Mouse (Mus musculus) intestine, embryonic 14.5 days (tissue): Measurements from ENCODE around the gene Rbm10. TPM values are rescaled to one million over a fixed set of nuclear protein-coding genes. Genes with fewer than 3 reads are reported as not detected.

Experiments
- ATAC-seq: fragments of 200-750 bp; cut with Nextera tagmentation; replicated peaks from 2 replicates; pipeline ENCODE4 v1.8.0; 2017; ENCODE audit warnings: low read depth, moderate number of reproducible peaks, moderate TSS enrichment, moderate library complexity; ENCODE audit not compliant: low FRiP score, low TSS enrichment
- DNase-seq: peaks from one replicate; pipeline ENCODE4 v3.0.0-alpha.2; 2018; ENCODE audit warnings: low spot score
- H3K27ac ChIP-seq: fragments of 300-500 bp; sonication (generic); 2 replicates; pipeline ENCODE4 v1.5.1; 2014; ENCODE audit warnings: low read depth, mild to moderate bottlenecking, control low read depth
- H3K27me3 ChIP-seq: fragments of 300-500 bp; sonication (generic); replicated peaks from 2 replicates; pipeline ENCODE4 v1.6.1; 2014; ENCODE audit warnings: low read length, control low read depth; ENCODE audit not compliant: control insufficient read depth, insufficient read depth
- H3K36me3 ChIP-seq: fragments of 300-500 bp; sonication (generic); 2 replicates; pipeline ENCODE4 v1.6.1; 2014; ENCODE audit warnings: low read length, control low read depth; ENCODE audit not compliant: control insufficient read depth, insufficient read depth
- H3K4me1 ChIP-seq: fragments of 300-500 bp; sonication (generic); replicated peaks from 2 replicates; pipeline ENCODE4 v1.6.1; 2014; ENCODE audit warnings: low read length, control low read depth, mixed read lengths; ENCODE audit not compliant: control insufficient read depth, insufficient read depth
- H3K4me2 ChIP-seq: fragments of 300-500 bp; sonication (generic); 2 replicates; pipeline ENCODE4 v1.6.1; 2014; ENCODE audit warnings: low read length
- H3K4me3 ChIP-seq: fragments of 300-500 bp; sonication (generic); 2 replicates; pipeline ENCODE4 v1.5.1; 2014; ENCODE audit warnings: low read depth, low read length, control low read depth, mixed read lengths
- H3K9ac ChIP-seq: fragments of 300-500 bp; sonication (generic); 2 replicates; pipeline ENCODE4 v1.6.1; 2014; ENCODE audit warnings: mild to moderate bottlenecking, low read length
- H3K9me3 ChIP-seq: fragments of 300-500 bp; sonication (generic); 2 replicates; pipeline ENCODE4 v1.6.1; 2016; ENCODE audit warnings: low read length, control low read depth; ENCODE audit not compliant: control insufficient read depth
- WGBS: fragments of 180-500 bp; shearing (Covaris S2); extraction: QIAGEN DNeasy Blood & Tissue Kit; methylation state at CpG from one replicate; pipeline ENCODE4 v1.1.7; 2014; 5-methylcytosine and 5-hydroxymethylcytosine counted together
- polyA plus RNA-seq: library from polyadenylated mRNA; unstranded; fragments of >200 nt; fragmentation: Nextera tagmentation; extraction: Ambion mirVana; gene quantifications from 2 replicates; pipeline ENCODE4 v1.2.1, GENCODE M21; 2014

The Rbm10 gene
- polyA plus RNA-seq, 1 experiment from 2014 or later, result 60.4 TPM

- H3K27ac ChIP-seq, result no peak overlapping the region
- H3K4me1 ChIP-seq, result no peaks in the 10 kb centered on the region
- 89% methylated on average over 2 of the region's 2 CpGs for WGBS
- no peak overlapping the region for H3K4me2 ChIP-seq
- ATAC-seq, result no peak
- H3K4me3 ChIP-seq, result no peak overlapping the region
- no peaks in the 10 kb centered on the region for H3K9me3 ChIP-seq
- peaks cover 47% of the 10 kb centered on the region for H3K36me3 ChIP-seq
- DNase-seq, result no peak
- no peaks in the 10 kb centered on the region for H3K27me3 ChIP-seq
- H3K9ac ChIP-seq, result no peak overlapping the region
Measured at GRCm38 (mm10) chrX:20638141-20638540, 20.8 kb downstream of the Rbm10 start.

GRCm38 (mm10) chrX:20644780-20645179 is 27.5 kb downstream of the Rbm10 start:
- Histone ChIP-seq H3K27ac (no peak overlapping the region), H3K9me3 (no peaks in the 10 kb centered on the region), H3K4me1 (no peaks in the 10 kb centered on the region), H3K36me3 (peaks cover 51% of the 10 kb centered on the region), H3K9ac (no peak overlapping the region), H3K27me3 (no peaks in the 10 kb centered on the region), H3K4me3 (no peak overlapping the region), H3K4me2 (no peak overlapping the region)
- ATAC-seq (no peak), DNase-seq (no peak)
- WGBS, result 81% methylated on average over 5 of the region's 5 CpGs

- H3K9me3 ChIP-seq, result no peaks in the 10 kb centered on the region
- 29% methylated on average over 5 of the region's 5 CpGs for WGBS
- no peaks in the 10 kb centered on the region for H3K27me3 ChIP-seq
- H3K4me1 ChIP-seq, result no peaks in the 10 kb centered on the region
- peak overlapping the region; percentile 61 for H3K4me2 ChIP-seq
- H3K36me3 ChIP-seq, result no peaks in the 10 kb centered on the region
- H3K27ac ChIP-seq, result no peak overlapping the region
- ATAC-seq (peak; percentile 7; the same call in 1 of the 2 replicates), DNase-seq (no peak)
- peak overlapping the region; percentile 49 for H3K4me3 ChIP-seq
- H3K9ac ChIP-seq, result no peak overlapping the region
Measured at GRCm38 (mm10) chrX:20657593-20657992, 40.3 kb downstream of the Rbm10 start.

GRCm38 (mm10) chrX:20658026-20658652 is 40.8 kb downstream of the Rbm10 start, which contains the start of gene Uba1:
Gene Uba1, plus strand, starts transcription at chrX:20658326.
- WGBS, result 16% methylated on average over 27 of the region's 27 CpGs

GRCm38 (mm10) chrX:20658891-20659406 is 41.6 kb downstream of the Rbm10 start:
- 12% methylated on average over 23 of the region's 24 CpGs for WGBS
- Histone ChIP-seq H3K9me3 (no peaks in the 10 kb centered on the region), H3K4me2 (peak overlapping the region; percentile 61), H3K27ac (no peak overlapping the region), H3K36me3 (no peaks in the 10 kb centered on the region), H3K27me3 (no peaks in the 10 kb centered on the region), H3K4me1 (no peaks in the 10 kb centered on the region; the same call in 1 of the 2 replicates), H3K4me3 (peak overlapping the region; percentile 49), H3K9ac (peak overlapping the region; percentile 42)
- ATAC-seq (no peak), DNase-seq (peak; percentile 62)

More at GRCm38 (mm10) chrX:20658026-20658652, 40.8 kb downstream of the Rbm10 start, which contains the start of gene Uba1:
- no peaks in the 10 kb centered on the region for H3K36me3 ChIP-seq
- H3K4me1 ChIP-seq, result no peaks in the 10 kb centered on the region
- DNase-seq (peak; percentile 75), ATAC-seq (peak; percentile 84)
- no peaks in the 10 kb centered on the region for H3K27me3 ChIP-seq
- peak within 1 kb of the TSS; percentile 54 for H3K27ac ChIP-seq
- peak within 1 kb of the TSS; percentile 61 for H3K4me2 ChIP-seq
- H3K9ac ChIP-seq, result peak within 1 kb of the TSS; percentile 42
- peak within 1 kb of the TSS; percentile 49 for H3K4me3 ChIP-seq
- no peaks in the 10 kb centered on the region for H3K9me3 ChIP-seq

- Histone ChIP-seq H3K36me3 (0 out of 2 replicates have a peak, but pooled peaks cover 2% of the 10 kb centered on the region), H3K27me3 (no peaks in the 10 kb centered on the region), H3K4me2 (no peak overlapping the region), H3K4me1 (peaks cover 3% of the 10 kb centered on the region; the same call in 1 of the 2 replicates), H3K9me3 (no peaks in the 10 kb centered on the region), H3K4me3 (peak overlapping the region; percentile 61; the same call in 1 of the 2 replicates), H3K9ac (no peak overlapping the region), H3K27ac (no peak overlapping the region)
- DNase-seq, result no peak
- WGBS, result 24% methylated on average over 5 of the region's 5 CpGs
- ATAC-seq, result no peak
Measured at GRCm38 (mm10) chrX:20662317-20662715, 45.0 kb downstream of the Rbm10 start.

GRCm38 (mm10) chrX:20662716-20663443 is 45.6 kb downstream of the Rbm10 start:
- H3K9me3 ChIP-seq, result no peaks in the 10 kb centered on the region
- peak overlapping the region; percentile 61 for H3K4me3 ChIP-seq
- H3K9ac ChIP-seq, result peak overlapping the region; percentile 73
- H3K27ac ChIP-seq, result peak overlapping the region; percentile 67; the same call in 1 of the 2 replicates
- WGBS, result 15% methylated on average over 26 of the region's 28 CpGs
- peaks cover 7% of the 10 kb centered on the region; the same call in 1 of the 2 replicates for H3K36me3 ChIP-seq
- H3K4me1 ChIP-seq, result peaks cover 3% of the 10 kb centered on the region; the same call in 1 of the 2 replicates
- no peaks in the 10 kb centered on the region for H3K27me3 ChIP-seq
- DNase-seq (peak; percentile 86), ATAC-seq (peak; percentile 82)
- peak overlapping the region; percentile 59 for H3K4me2 ChIP-seq

GRCm38 (mm10) chrX:20663444-20663790 is 46.1 kb downstream of the Rbm10 start:
- no peaks in the 10 kb centered on the region for H3K9me3 ChIP-seq
- ATAC-seq, result peak; percentile 3; the same call in 1 of the 2 replicates

More at GRCm38 (mm10) chrX:20663444-20663790, 46.1 kb downstream of the Rbm10 start:
- Histone ChIP-seq H3K9ac (peak overlapping the region; percentile 73), H3K4me2 (peak overlapping the region; percentile 59), H3K4me1 (peaks cover 3% of the 10 kb centered on the region; the same call in 1 of the 2 replicates), H3K4me3 (peak overlapping the region; percentile 61), H3K27ac (peak overlapping the region; percentile 67; the same call in 1 of the 2 replicates), H3K27me3 (no peaks in the 10 kb centered on the region), H3K36me3 (peaks cover 13% of the 10 kb centered on the region; the same call in 1 of the 2 replicates)
- no peak for DNase-seq
- WGBS, result 11% methylated on average over 9 of the region's 9 CpGs
